Mouse (Mus musculus) lung, embryonic 14.5 days (tissue): ENCODE data around the gene Gcc2. TPM values are rescaled to one million over a fixed set of nuclear protein-coding genes. Genes with fewer than 3 reads are reported as not detected.
A peak's percentile ranks its signal among the peaks of the same experiment; 100 is the strongest.

ENCODE experiments used
- ATAC-seq: fragments of 200-750 bp; cut with Nextera tagmentation; 2 replicates; pipeline ENCODE4 v1.8.0; 2017; ENCODE audit warnings: mild to moderate bottlenecking, moderate TSS enrichment, moderate library complexity; ENCODE audit not compliant: insufficient read depth
- DNase-seq: peaks from one replicate; pipeline ENCODE4 v3.0.0-alpha.2; 2015
- H3K27ac ChIP-seq: fragments of 300-500 bp; sonication (generic); 2 replicates; pipeline ENCODE4 v1.5.1; 2014; ENCODE audit warnings: low read depth, mild to moderate bottlenecking, moderate library complexity
- H3K27me3 ChIP-seq: fragments of 300-500 bp; sonication (generic); 2 replicates; pipeline ENCODE4 v1.6.1; 2014; ENCODE audit warnings: low read length, control low read depth; ENCODE audit not compliant: insufficient read depth
- H3K36me3 ChIP-seq: fragments of 300-500 bp; sonication (generic); 2 replicates; pipeline ENCODE4 v1.6.1; 2014; ENCODE audit warnings: control low read depth; ENCODE audit not compliant: insufficient read depth
- H3K4me1 ChIP-seq: fragments of 300-500 bp; sonication (generic); 2 replicates; pipeline ENCODE4 v1.6.1; 2014; ENCODE audit warnings: antibody characterized with exemption, control low read depth; ENCODE audit not compliant: insufficient read depth
- H3K4me2 ChIP-seq: fragments of 300-500 bp; sonication (generic); 2 replicates; pipeline ENCODE4 v1.6.1; 2014; ENCODE audit warnings: mild to moderate bottlenecking
- H3K4me3 ChIP-seq: fragments of 300-500 bp; sonication (generic); 2 replicates; pipeline ENCODE4 v1.5.1; 2014; ENCODE audit warnings: low read depth, low read length
- H3K9ac ChIP-seq: fragments of 300-500 bp; sonication (generic); 2 replicates; pipeline ENCODE4 v1.6.1; 2014
- H3K9me3 ChIP-seq: fragments of 300-500 bp; sonication (generic); 2 replicates; pipeline ENCODE4 v1.6.1; 2016; ENCODE audit warnings: low read depth, low read length, control low read depth
- CTCF ChIP-seq: IDR thresholded peaks from 2 replicates; pipeline ENCODE4 v1.5.1; 2016; ENCODE audit warnings: antibody characterized with exemption, low read depth
- WGBS: fragments of 180-500 bp; shearing (Covaris S2); extraction: QIAGEN DNeasy Blood & Tissue Kit; methylation state at CpG from one replicate; pipeline ENCODE4 v1.1.7; 2014; 5-methylcytosine and 5-hydroxymethylcytosine counted together
- polyA plus RNA-seq: library from polyadenylated mRNA; unstranded; fragments of >200 nt; fragmentation: Nextera tagmentation; extraction: Ambion mirVana; gene quantifications from 2 replicates; pipeline ENCODE4 v1.2.1, GENCODE M21; 2014

Gene Gcc2
- polyA plus RNA-seq, result 69.1 and 89.9 TPM in 2 replicates

DNA sequence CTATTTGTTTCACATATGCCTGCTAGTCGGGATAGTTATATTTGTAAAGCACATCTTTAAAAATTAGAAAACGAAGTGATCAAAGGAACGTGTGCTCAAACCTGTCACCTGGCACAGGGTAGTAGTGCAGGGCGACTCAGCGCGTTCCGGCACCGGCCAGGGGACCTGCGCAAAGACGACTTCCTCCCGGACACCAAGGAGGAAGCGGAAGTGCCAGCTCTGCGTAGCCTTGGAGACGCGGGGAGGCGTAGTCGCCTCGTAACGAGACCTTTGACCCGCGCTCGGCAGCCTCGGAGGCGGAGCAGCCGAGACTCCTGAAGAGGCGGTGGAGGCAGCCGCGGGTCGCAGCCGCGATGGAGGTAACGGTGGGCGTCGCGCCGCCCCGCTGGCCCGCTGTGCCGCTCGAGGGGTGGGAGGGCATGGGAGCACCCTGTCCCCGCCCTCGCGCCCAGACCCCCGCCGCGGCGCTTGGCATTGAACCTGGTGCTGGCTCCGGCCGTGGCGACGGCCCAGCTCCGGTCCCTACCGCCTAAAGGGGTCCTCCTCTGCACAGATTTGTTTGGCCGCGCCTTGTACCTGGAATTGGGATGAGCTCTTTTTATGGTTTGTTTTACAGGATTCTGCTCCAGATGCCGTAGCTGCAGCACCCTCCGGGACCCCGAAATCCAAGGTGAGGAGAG, at the start of gene Gcc2:
Gene Gcc2 (plus strand): TSS at position 285 of the 680 bp plus-strand sequence.
- Histone ChIP-seq H3K27ac (peak within 1 kb of the TSS; percentile 86), H3K9me3 (no peaks in the 10 kb centered on the region), H3K27me3 (no peaks in the 10 kb centered on the region), H3K4me3 (peak within 1 kb of the TSS; percentile 78), H3K4me2 (peak within 1 kb of the TSS; percentile 60), H3K4me1 (no peaks in the 10 kb centered on the region), H3K36me3 (peaks cover 18% of the 10 kb centered on the region), H3K9ac (peak within 1 kb of the TSS; percentile 82)
- DNase-seq, result peak; percentile 98
- peak; percentile 99 for ATAC-seq
- under 1% methylated on average over 53 of the region's 58 CpGs for WGBS
- no peak for TF ChIP-seq CTCF

DNA sequence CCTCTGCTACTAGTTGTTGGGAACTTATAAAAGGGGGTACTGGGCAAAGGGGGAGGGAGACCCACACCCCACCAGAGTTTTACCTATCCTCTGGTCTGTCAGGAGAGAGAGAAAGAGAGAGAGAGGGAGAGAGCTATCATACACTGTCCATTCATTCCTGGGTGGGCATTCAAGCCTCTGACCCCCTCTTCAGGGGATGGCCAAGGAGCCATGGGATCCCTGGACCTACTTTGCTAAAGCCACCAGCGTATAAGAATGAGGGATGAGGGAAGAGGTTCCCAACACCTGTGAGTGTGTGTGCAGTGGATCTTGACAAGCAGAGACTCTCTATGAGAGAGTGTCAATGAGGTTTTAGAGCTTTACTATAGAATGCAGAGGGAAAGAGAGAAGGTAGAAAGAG, 49.3 kb upstream of the Gcc2 start:
- H3K27me3 ChIP-seq, result no peaks in the 10 kb centered on the region
- H3K9ac ChIP-seq, result no peak overlapping the region
- TF ChIP-seq CTCF, result no peak
- H3K36me3 ChIP-seq, result no peaks in the 10 kb centered on the region
- H3K27ac ChIP-seq, result no peak overlapping the region
- no peak overlapping the region for H3K4me3 ChIP-seq
- DNase-seq, result no peak
- H3K4me2 ChIP-seq, result no peak overlapping the region
- H3K9me3 ChIP-seq, result no peaks in the 10 kb centered on the region
- WGBS, result 27% methylated on average over 1 of the region's 1 CpGs
- ATAC-seq, result no peak
- H3K4me1 ChIP-seq, result no peaks in the 10 kb centered on the region

DNA sequence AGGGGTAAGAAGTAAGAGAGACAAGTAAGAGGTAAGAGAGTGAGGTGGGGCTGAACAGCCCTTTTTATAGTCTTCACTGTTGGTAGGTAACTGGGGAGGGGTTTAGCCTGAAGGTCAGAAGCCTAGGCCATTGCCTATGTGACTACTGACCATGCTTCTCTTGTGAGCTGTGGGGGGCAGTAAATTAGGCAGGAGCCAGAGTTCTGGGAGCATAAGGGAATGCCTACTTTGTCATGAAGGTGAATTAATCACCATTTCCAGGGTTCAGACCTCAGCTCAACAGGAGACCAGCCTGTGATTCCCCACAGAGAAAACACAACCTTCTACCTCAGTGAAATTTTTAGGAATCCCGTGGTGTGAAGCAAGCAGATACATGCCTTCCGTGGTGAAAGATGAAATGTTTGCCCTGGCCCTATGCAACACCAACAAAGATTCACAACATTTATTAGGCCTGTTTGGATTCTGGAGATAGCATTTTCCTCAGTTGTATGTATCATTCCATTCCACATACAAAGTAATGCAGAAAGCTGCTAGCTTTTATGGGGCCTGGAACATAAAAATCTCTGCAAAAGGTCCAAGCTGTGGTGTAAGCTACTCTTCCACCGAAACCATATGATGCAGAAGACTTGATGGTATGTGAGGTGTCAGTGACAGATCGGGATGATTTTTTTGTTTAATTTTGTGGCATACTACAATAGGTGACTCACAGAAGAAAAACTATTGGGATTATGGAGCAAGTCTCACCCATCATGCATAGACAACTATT, 48.5 kb upstream of the Gcc2 start:
- H3K27ac ChIP-seq, result no peak overlapping the region
- 83% methylated on average over 4 of the region's 4 CpGs for WGBS
- no peak for TF ChIP-seq CTCF
- H3K4me2 ChIP-seq, result no peak overlapping the region
- H3K4me3 ChIP-seq, result no peak overlapping the region
- no peaks in the 10 kb centered on the region for H3K9me3 ChIP-seq
- no peaks in the 10 kb centered on the region for H3K36me3 ChIP-seq
- no peak overlapping the region for H3K9ac ChIP-seq
- H3K27me3 ChIP-seq, result no peaks in the 10 kb centered on the region
- no peak for DNase-seq
- H3K4me1 ChIP-seq, result no peaks in the 10 kb centered on the region
- no peak for ATAC-seq

DNA sequence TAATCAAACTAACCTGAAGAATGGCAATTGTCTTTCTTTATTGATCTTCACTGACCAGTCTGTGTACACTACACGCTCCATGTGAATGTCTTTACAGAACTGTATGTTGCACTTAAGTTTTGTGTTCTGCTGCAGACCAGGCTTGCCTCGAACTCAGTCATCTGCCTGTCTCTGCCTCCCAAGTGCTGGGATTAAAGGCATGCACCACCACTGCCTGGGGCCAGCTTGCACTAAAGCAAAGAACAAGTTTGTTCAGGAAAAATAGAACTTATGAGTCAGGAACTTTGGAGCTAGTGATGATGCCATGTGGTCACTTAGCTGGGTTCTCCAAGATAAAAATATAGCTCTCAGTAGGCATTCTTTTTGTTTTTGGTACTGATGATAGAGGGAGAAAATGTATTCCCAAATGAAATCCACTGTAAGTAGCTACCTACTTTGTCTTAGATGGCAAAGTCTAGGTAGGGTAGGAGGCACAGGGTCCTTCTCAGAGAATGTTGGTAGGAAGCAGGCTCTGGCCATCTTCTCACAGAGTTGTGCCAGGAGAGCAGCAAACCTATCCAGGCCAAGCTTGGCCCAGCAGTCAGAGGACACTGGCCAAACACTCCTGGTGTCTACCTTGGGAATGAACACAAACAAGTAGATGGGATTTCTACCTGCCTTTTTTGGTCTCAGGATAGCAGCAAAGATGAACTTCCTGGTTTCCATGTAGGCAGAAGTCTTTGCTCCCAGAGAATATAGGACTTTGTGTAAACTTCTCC, 45.4 kb upstream of the Gcc2 start:
- Histone ChIP-seq H3K4me3 (no peak overlapping the region), H3K9me3 (no peaks in the 10 kb centered on the region), H3K27ac (no peak overlapping the region), H3K27me3 (no peaks in the 10 kb centered on the region), H3K36me3 (no peaks in the 10 kb centered on the region), H3K4me2 (no peak overlapping the region), H3K4me1 (no peaks in the 10 kb centered on the region), H3K9ac (no peak overlapping the region)
- DNase-seq (no peak), ATAC-seq (no peak)
- WGBS, result 69% methylated on average over 2 of the region's 2 CpGs
- TF ChIP-seq CTCF, result no peak

DNA sequence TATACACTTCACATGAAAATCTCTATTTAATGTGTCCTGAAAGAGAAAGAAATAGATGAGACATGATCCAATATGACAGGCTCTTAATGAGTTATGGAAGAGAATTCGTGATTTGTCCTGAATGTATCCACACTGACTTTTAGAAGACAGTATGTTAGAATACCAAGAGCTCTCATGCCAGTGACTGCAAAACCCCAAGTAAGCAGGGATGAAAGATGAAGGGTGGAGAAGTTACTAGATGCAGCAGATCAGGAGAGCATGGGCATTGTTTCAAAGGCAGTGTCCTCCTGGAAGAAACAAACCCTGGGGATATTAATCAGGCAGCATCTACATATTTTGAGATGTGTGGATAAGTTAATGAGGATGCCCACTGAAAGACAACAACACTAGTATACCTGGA, 44.8 kb upstream of the Gcc2 start:
- no peaks in the 10 kb centered on the region for H3K27me3 ChIP-seq
- no peaks in the 10 kb centered on the region for H3K9me3 ChIP-seq
- no peaks in the 10 kb centered on the region for H3K4me1 ChIP-seq
- ATAC-seq (no peak), DNase-seq (no peak)
- no peak overlapping the region for H3K9ac ChIP-seq
- H3K36me3 ChIP-seq, result no peaks in the 10 kb centered on the region
- 54% methylated on average over 1 of the region's 1 CpGs for WGBS
- TF ChIP-seq CTCF, result no peak
- H3K4me2 ChIP-seq, result no peak overlapping the region
- no peak overlapping the region for H3K27ac ChIP-seq
- no peak overlapping the region for H3K4me3 ChIP-seq

DNA sequence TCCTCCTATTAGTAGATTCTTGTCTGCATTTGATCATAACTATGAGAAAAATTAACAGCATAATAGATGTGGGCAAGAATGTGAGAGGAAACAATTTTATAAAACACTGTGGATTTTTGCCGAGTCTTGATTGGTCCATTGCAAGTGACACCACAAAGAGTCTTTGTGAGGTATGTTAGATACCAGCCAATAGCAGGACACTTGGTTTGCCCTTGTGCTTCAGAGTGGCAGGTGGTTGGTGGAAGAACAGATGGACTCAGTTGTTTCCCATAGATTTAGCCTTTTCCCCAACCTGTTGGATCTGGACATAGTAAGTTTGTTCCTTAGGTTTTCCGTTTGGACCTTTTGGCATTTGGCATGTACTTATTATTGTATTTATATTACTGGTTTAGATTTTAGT, 44.1 kb upstream of the Gcc2 start:
- WGBS, result 87% methylated on average over 2 of the region's 2 CpGs
- Histone ChIP-seq H3K4me3 (no peak overlapping the region), H3K27me3 (no peaks in the 10 kb centered on the region), H3K9ac (no peak overlapping the region), H3K9me3 (no peaks in the 10 kb centered on the region), H3K27ac (no peak overlapping the region), H3K4me1 (no peaks in the 10 kb centered on the region), H3K4me2 (no peak overlapping the region), H3K36me3 (no peaks in the 10 kb centered on the region)
- ATAC-seq (no peak), DNase-seq (no peak)
- no peak for TF ChIP-seq CTCF

DNA sequence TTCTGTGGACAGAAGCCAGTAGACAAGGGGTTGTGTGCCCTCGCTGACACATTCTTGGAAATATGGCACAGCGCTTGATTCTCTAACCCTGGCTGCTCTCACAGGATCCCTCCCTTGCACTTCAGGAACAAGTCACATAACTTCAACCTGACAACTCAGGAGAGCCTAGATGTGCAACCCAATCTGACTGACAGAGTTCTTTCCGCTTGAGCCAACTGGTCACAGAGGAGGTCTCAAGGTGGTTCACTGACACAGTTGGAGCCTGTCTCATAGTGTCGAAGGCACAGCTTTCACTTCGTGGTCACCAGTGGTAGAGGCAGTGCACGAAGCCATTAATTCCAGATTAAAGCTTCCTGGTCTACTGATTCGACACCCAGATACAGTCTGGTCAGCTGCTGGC, 43.1 kb upstream of the Gcc2 start:
- Histone ChIP-seq H3K4me3 (no peak overlapping the region), H3K9me3 (no peaks in the 10 kb centered on the region), H3K4me2 (no peak overlapping the region), H3K27ac (no peak overlapping the region), H3K27me3 (no peaks in the 10 kb centered on the region), H3K9ac (no peak overlapping the region), H3K36me3 (no peaks in the 10 kb centered on the region), H3K4me1 (no peaks in the 10 kb centered on the region)
- TF ChIP-seq CTCF, result no peak
- DNase-seq (no peak), ATAC-seq (no peak)
- WGBS, result 71% methylated on average over 7 of the region's 7 CpGs
